Mouse (Mus musculus) frontal cortex, postnatal 36 days (tissue): ENCODE measurements around the gene Olfr113.
"Not testable (repeated sequence)": the region's sequence is repeated elsewhere in the genome, so short reads cannot be mapped to it uniquely, and the experiment has no call there.

Experiments
- DNase-seq, 2 experiments: peaks; one replicate each; pipeline ENCODE4 v3.0.0; 2022; ENCODE audit warnings: low spot score in 2 of 2

Gene Olfr113

GRCm38 (mm10) chr17:37577563-37577962 lies at the start of gene Olfr113:
Olfr113 (minus strand) TSS chr17:37577663.
- no peak for DNase-seq

GRCm38 (mm10) chr17:37627009-37627408 lies 49.5 kb upstream of the Olfr113 start, which contains the start of the genes Olfr115 and Olfr116:
Olfr115 (minus strand) TSS chr17:37627109.
Olfr116 (minus strand) TSS chr17:37627199.
- DNase-seq, result no peak

- no peak for DNase-seq
Measured at GRCm38 (mm10) chr17:37592643-37593042, 15.2 kb upstream of the Olfr113 start, which contains the start of gene Olfr114. Olfr114 (minus strand) TSS chr17:37592743.

GRCm38 (mm10) chr17:37569351-37569750 lies 8.1 kb downstream of the Olfr113 start, which contains the start of gene Olfr112:
Olfr112 (minus strand) TSS chr17:37569451.
- no peak for DNase-seq

- no peak for DNase-seq
Measured at GRCm38 (mm10) chr17:37558913-37559615, 18.4 kb downstream of the Olfr113 start.

- DNase-seq, result no peak
Measured at GRCm38 (mm10) chr17:37543800-37544435, 33.5 kb downstream of the Olfr113 start.

GRCm38 (mm10) chr17:37541454-37542119 lies 35.9 kb downstream of the Olfr113 start:
- no peak for DNase-seq

GRCm38 (mm10) chr17:37538416-37538815 lies 39.0 kb downstream of the Olfr113 start:
- DNase-seq, result not testable (repeated sequence)

GRCm38 (mm10) chr17:37535173-37535572 lies 42.3 kb downstream of the Olfr113 start:
- DNase-seq, result no peak

- not testable (repeated sequence) for DNase-seq
Measured at GRCm38 (mm10) chr17:37525427-37525826, 52.0 kb downstream of the Olfr113 start.

- not testable (repeated sequence) for DNase-seq
Measured at GRCm38 (mm10) chr17:37524612-37525011, 52.9 kb downstream of the Olfr113 start.
